Mouse (Mus musculus): ENCODE results near the gene Apbb2. TPM values are rescaled to one million over a fixed set of nuclear protein-coding genes. Genes with fewer than 3 reads are reported as not detected.

The Apbb2 gene
- polyA plus RNA-seq, 1 experiment from 2014 or later, result 28.2 TPM

DNA sequence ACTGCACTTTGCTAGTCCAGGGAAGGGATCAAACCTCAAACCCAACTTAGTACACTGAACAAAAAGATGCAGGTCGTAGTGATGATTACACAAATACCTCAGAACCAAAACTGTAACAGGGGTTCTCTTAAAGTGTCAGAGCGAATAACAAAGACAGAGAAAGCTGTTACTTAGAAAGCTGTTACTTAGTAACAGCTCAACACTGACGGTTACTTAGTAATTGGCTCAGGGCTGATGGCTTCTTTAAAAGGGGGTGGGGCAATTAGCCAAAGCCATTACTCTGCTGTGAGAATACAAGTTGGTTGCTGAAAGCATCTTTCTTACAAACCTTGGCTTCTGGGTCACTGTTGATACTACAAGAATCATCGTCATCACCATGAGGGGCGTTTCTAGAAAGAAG is 227.3 kb downstream of the Apbb2 start:
- Histone ChIP-seq H3K36me3 (no peaks in the 10 kb centered on the region), H3K27me3 (ENCODE audit: low read depth, poor library complexity, severe bottlenecking) (no peaks in the 10 kb centered on the region), H3K4me3 (no peak overlapping the region), H3K27ac (replicated peaks) (no peak overlapping the region), H3K9me3 (replicated peaks) (no peaks in the 10 kb centered on the region), H3K4me1 (peaks cover 16% of the 10 kb centered on the region)
- WGBS, result 86% methylated on average over 5 of the region's 5 CpGs
- DNase-seq (ENCODE audit: low spot score), result no peak

DNA sequence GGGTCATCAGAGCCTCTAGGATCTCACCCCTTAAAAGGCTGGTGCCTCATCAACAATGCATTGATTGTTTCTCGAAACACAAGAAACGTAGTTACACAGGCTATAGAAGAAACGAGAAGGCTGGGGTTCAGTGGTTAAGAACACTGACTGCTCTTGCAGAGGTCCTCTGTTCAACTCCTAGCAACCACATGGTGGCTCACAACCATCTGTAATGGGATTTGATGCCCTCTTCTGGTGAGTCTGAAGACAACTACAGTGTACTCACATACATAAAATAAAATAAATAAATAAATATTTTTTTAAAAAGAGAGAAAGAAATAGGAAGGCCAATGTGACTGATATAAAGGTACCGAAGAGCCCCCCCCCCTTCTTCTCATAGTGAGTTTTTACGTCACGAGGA is 228.0 kb downstream of the Apbb2 start:
- H3K36me3 ChIP-seq, result no peaks in the 10 kb centered on the region
- H3K9me3 ChIP-seq (replicated peaks), result no peaks in the 10 kb centered on the region
- WGBS, result 78% methylated on average over 6 of the region's 6 CpGs
- DNase-seq (ENCODE audit: low spot score), result no peak
- no peak overlapping the region for H3K4me3 ChIP-seq
- peaks cover 16% of the 10 kb centered on the region for H3K4me1 ChIP-seq
- H3K27ac ChIP-seq (replicated peaks), result no peak overlapping the region
- no peaks in the 10 kb centered on the region for H3K27me3 ChIP-seq (ENCODE audit: low read depth, poor library complexity, severe bottlenecking)

DNA sequence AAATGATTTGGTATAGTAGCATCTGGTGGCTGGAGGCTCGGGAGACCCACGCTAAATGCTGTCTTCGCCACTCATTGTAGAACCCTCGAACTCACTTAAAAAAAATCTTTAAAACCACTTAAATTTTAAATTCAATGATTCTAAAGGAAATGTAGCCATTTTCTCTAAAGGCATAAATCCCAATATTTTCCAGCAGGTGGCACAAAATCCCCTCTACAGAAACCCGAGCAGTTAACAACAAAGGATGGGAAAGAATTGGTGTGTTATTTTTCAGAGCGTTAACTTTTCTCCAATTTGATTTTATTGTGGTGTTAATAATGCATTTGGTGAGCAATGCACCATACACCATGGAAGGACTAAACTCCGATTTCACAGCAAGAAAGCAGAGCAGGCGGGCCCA is 231.1 kb downstream of the Apbb2 start:
- Histone ChIP-seq H3K27me3 (ENCODE audit: low read depth, poor library complexity, severe bottlenecking) (no peaks in the 10 kb centered on the region), H3K9me3 (replicated peaks) (no peaks in the 10 kb centered on the region), H3K4me1 (peaks cover 8% of the 10 kb centered on the region; the same call in 1 of the 2 replicates), H3K4me3 (no peak overlapping the region), H3K27ac (replicated peaks) (no peak overlapping the region), H3K36me3 (no peaks in the 10 kb centered on the region)
- 80% methylated on average over 8 of the region's 8 CpGs for WGBS
- no peak for DNase-seq (ENCODE audit: low spot score)

DNA sequence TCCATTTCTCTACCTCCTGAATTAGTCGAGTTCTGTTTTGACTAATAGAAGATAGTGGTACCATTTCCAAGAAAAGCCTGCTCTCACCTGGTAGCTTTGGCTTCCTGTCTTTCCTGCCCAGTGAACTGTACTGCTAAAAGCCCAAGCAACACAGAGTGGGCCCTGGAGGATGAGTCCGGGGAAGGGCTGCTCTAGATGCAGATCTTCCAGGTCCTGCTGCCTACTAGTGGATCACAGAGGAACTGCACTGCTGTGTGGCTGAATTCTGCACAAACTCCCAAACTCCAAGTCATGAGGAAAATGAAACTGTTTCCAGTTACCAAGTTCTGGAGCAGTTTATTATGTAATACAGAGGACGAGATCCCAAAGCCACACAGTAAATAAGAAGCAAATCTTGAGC is 232.9 kb downstream of the Apbb2 start:
- Histone ChIP-seq H3K27me3 (ENCODE audit: low read depth, poor library complexity, severe bottlenecking) (no peaks in the 10 kb centered on the region), H3K27ac (replicated peaks) (no peak overlapping the region), H3K36me3 (no peaks in the 10 kb centered on the region), H3K4me1 (no peaks in the 10 kb centered on the region), H3K4me3 (no peak overlapping the region), H3K9me3 (replicated peaks) (no peaks in the 10 kb centered on the region)
- peak; percentile 54 for DNase-seq (ENCODE audit: low spot score)
- 64% methylated on average over 3 of the region's 3 CpGs for WGBS

DNA sequence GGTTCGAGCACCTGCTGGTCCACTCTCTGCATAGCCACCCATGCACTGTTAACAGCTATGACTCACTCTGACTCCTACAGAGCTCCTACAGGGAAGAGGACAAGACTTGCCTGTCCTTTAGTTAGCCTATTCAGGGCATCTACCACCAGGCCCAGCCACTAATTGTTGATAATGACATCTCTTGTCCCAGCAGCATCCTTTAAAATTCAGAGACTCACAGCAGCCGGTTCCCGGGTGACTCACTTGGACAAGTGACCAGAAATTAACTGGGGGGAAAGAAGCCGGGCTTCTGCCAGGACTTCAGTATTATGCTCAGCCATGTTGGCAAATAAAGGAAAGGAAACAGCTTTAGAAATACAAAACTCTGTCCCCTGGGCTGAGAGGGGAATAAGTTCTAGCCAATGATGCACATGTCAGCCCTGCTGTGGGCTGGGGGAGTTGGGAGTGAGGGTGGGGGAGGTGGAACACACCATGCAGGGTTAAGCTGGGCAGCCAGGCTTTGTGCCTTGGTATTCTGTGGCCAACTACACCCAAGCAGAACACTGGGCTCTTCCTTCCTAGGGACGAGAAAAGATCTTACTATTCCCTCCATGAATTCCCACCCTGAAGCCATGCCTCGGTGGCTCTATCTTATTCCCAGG is 233.7 kb downstream of the Apbb2 start:
- Histone ChIP-seq H3K4me3 (no peak overlapping the region), H3K36me3 (no peaks in the 10 kb centered on the region), H3K27ac (replicated peaks) (no peak overlapping the region), H3K9me3 (replicated peaks) (no peaks in the 10 kb centered on the region), H3K27me3 (ENCODE audit: low read depth, poor library complexity, severe bottlenecking) (no peaks in the 10 kb centered on the region), H3K4me1 (no peaks in the 10 kb centered on the region)
- no peak for DNase-seq (ENCODE audit: low spot score)
- 82% methylated on average over 6 of the region's 6 CpGs for WGBS

DNA sequence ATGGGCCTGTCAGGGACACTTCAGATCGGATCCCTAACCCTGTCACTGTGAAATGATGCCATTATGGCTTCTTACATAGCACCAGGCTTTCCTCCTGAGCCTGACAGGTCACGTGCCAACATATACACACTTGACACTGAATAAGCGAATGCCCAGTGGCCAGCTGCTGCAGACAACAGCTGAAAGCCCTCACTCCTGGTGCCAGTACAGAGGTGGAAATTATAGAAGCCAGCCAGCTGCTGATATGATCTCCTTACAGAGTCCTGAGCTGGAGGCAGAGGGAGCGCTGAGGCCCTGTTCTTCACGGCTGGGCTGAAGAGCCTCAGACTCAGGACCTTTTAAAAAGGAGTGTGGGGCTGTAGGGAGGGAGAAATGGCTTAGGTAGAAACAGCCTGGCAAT is 234.5 kb downstream of the Apbb2 start:
- WGBS, result 95% methylated on average over 5 of the region's 5 CpGs
- no peaks in the 10 kb centered on the region for H3K27me3 ChIP-seq (ENCODE audit: low read depth, poor library complexity, severe bottlenecking)
- H3K36me3 ChIP-seq, result no peaks in the 10 kb centered on the region
- no peaks in the 10 kb centered on the region for H3K4me1 ChIP-seq
- no peaks in the 10 kb centered on the region for H3K9me3 ChIP-seq (replicated peaks)
- H3K4me3 ChIP-seq, result no peak overlapping the region
- no peak overlapping the region for H3K27ac ChIP-seq (replicated peaks)
- DNase-seq (ENCODE audit: low spot score), result no peak

DNA sequence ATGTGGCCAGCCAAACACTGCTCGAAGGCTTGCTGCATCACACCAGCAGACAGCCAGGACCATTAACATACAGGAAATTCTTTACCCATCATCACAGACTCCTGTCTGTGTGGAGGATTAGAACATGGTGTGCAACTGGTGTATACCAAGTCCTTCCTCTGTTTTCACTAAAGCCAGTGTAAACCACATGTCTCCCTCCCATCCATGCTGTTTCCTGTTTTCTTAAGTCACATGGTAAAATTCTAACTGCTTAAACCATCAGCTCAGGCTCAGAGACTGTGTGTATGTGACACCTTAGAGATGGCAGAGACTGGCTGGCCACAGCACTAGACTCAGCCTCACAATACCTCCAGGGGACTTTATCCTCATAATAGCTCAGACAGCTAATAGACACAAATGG is 236.5 kb downstream of the Apbb2 start:
- DNase-seq (ENCODE audit: low spot score), result no peak
- 0 out of 2 replicates have a peak, but pooled peaks cover 3% of the 10 kb centered on the region for H3K4me1 ChIP-seq
- no peak overlapping the region for H3K27ac ChIP-seq (replicated peaks)
- WGBS, result 91% methylated on average over 1 of the region's 1 CpGs
- no peaks in the 10 kb centered on the region for H3K9me3 ChIP-seq (replicated peaks)
- no peak overlapping the region for H3K4me3 ChIP-seq
- H3K36me3 ChIP-seq, result no peaks in the 10 kb centered on the region
- no peaks in the 10 kb centered on the region for H3K27me3 ChIP-seq (ENCODE audit: low read depth, poor library complexity, severe bottlenecking)

DNA sequence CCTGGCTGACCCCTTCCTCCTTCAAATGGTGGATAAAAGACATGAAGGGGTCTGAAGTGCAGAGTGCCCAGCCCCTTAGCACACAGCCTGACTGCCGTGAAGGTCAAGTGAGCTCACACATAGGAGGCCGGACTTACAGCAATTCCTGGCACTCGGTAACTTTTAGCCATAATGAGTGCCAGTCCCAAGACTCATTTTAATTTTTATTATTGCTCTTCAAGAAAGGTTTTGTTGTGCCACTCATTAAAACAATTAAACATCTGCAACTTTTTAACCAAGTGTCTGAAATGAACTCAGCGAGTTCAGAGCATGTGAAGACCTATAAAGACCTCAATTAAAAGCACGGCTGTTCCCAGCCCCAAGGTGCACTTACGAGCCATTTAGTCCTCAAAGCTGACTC is 239.6 kb downstream of the Apbb2 start:
- H3K36me3 ChIP-seq, result no peaks in the 10 kb centered on the region
- peaks cover 13% of the 10 kb centered on the region for H3K4me1 ChIP-seq
- no peaks in the 10 kb centered on the region for H3K27me3 ChIP-seq (ENCODE audit: low read depth, poor library complexity, severe bottlenecking)
- DNase-seq (ENCODE audit: low spot score), result no peak
- 92% methylated on average over 6 of the region's 6 CpGs for WGBS
- H3K4me3 ChIP-seq, result no peak overlapping the region
- no peak overlapping the region for H3K27ac ChIP-seq (replicated peaks)
- no peaks in the 10 kb centered on the region for H3K9me3 ChIP-seq (replicated peaks)

DNA sequence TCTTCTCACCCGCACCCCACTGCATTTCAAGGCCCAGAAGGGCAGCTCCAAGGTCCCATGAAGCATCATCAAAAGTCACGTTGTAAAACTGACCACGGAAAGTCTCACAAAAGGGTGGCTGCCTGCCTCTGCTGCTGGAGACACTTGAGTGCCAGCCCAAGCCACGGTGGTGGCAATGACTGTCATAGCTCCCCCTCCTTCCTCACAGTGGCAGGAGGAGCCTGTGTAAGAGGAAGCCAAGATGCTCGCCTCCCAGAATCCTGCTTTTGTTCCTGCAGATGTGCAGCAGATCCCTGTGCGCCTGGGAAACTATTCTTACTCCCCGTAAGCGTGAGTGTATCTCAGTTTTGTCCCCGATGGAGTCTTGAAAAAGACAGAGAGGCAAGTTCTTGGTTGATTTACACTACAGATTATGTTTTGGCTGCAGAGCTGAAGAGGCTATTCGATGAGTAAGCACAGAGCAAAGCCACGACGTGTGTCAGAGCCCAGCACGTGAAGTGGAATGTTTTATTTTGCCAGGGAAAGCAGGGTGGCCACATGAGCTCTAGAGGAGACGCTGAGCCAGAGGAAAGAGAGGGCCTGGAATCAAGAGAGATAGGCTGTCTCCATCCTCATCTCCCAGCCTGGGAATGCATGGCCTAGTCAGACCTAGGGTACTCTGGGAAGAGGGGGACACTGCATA is 241.9 kb downstream of the Apbb2 start:
- H3K27me3 ChIP-seq (ENCODE audit: low read depth, poor library complexity, severe bottlenecking), result no peaks in the 10 kb centered on the region
- H3K4me1 ChIP-seq, result peaks cover 27% of the 10 kb centered on the region
- H3K27ac ChIP-seq (replicated peaks), result peak overlapping the region; percentile 20; the same call in 1 of the 2 replicates
- no peak for DNase-seq (ENCODE audit: low spot score)
- no peaks in the 10 kb centered on the region for H3K9me3 ChIP-seq (replicated peaks)
- 83% methylated on average over 14 of the region's 14 CpGs for WGBS
- no peak overlapping the region for H3K4me3 ChIP-seq
- H3K36me3 ChIP-seq, result no peaks in the 10 kb centered on the region

DNA sequence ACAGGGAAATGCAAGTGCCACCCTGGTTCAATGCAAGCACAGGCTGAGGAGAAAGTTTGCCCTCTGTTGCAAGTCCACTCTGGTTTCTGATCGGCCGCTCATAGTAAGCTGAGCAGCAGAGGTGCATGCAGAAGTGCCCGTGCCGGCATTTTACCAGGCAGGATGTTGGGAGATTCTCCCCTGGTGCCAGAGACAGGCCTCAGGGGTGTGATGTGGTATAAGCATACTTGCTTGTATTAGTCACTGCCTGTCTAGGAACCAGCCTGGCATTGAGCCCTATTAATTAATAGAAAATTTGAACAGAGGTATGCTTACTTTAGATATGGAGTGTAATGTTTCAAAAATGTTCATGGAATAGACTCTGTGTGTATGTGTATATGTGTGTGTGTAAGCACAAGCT is 244.2 kb downstream of the Apbb2 start:
- Histone ChIP-seq H3K27me3 (ENCODE audit: low read depth, poor library complexity, severe bottlenecking) (no peaks in the 10 kb centered on the region), H3K36me3 (no peaks in the 10 kb centered on the region), H3K4me3 (no peak overlapping the region), H3K9me3 (replicated peaks) (no peaks in the 10 kb centered on the region), H3K27ac (replicated peaks) (0 out of 2 replicates have a peak overlapping the region, but pooled peaks have one; percentile 39), H3K4me1 (peaks cover 27% of the 10 kb centered on the region)
- 94% methylated on average over 4 of the region's 4 CpGs for WGBS
- no peak for DNase-seq (ENCODE audit: low spot score)

DNA sequence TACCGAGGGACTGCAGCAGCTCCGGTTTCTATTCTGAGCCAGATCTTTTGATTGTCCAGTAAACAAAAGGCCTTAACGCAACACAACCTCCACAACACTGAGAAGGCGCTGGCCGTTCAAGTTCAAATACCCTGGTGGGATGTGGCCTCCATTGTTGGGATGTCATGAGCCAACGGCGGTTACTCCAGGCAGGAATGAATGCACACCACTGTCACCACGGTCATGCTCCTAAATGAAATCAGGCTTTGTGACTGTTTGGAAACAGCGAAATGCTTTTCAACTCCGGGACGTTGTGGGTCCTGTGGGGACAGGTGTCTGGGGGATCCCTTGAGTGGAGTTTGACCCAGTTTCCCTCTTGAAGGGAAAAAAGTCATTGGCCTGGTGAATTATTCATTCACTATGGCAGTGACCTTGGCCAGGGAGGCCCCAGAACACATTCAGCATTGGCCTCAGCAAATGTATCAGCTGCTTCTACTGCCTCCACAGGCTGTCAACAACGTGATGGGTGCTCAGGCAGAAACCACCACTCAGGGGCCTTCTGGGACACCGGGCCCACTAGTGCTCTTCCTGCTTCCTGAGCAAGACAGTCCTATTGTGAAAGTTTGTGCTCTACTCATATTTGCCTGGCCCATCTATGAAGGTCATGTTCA is 244.9 kb downstream of the Apbb2 start:
- Histone ChIP-seq H3K27me3 (ENCODE audit: low read depth, poor library complexity, severe bottlenecking) (no peaks in the 10 kb centered on the region), H3K9me3 (replicated peaks) (no peaks in the 10 kb centered on the region), H3K4me3 (no peak overlapping the region), H3K36me3 (no peaks in the 10 kb centered on the region), H3K27ac (replicated peaks) (peak overlapping the region; percentile 39), H3K4me1 (peaks cover 27% of the 10 kb centered on the region)
- peak; percentile 25 for DNase-seq (ENCODE audit: low spot score)
- WGBS, result 64% methylated on average over 13 of the region's 13 CpGs

DNA sequence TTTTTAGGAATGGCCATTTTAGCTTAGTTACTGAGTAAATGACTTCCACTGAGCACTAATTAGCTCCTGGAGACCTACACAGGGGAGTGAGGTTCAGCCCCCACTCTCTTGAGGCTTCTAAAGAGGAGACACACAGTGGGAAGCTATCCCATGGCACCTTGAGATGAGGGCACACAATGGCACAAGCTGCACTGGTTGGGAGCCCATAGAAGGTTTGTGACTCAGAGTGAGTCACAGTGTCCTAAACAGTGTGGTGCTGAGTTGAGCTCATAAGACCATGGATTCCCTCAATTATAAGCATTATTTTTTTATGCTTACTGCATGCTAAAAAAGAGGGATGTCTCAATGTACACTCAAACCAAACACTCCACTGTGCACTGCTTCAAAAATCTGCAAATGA is 247.5 kb downstream of the Apbb2 start:
- DNase-seq (ENCODE audit: low spot score), result no peak
- Histone ChIP-seq H3K27ac (replicated peaks) (no peak overlapping the region), H3K9me3 (replicated peaks) (no peaks in the 10 kb centered on the region), H3K36me3 (no peaks in the 10 kb centered on the region), H3K4me1 (peaks cover 27% of the 10 kb centered on the region), H3K4me3 (no peak overlapping the region), H3K27me3 (ENCODE audit: low read depth, poor library complexity, severe bottlenecking) (no peaks in the 10 kb centered on the region)

DNA sequence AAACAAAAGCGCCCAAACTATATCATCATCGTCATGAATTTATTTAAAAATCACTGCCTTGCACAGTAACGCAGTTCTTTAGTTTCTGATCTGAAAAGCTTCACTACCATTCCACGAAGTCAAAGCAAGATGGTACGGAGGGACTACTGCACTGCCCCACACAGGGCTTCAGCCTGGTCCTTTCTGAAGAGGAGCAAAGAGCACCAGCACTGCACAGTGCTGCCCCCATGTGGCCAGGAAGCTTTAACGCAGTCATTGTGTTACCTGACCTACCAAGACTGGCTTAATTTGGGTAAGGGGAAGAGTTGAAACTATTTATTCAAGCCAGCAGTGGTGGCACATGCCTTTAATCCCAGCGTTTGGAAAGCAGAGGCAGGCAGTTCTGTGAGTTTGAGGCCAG is 249.6 kb downstream of the Apbb2 start:
- Histone ChIP-seq H3K27me3 (ENCODE audit: low read depth, poor library complexity, severe bottlenecking) (no peaks in the 10 kb centered on the region), H3K4me1 (peaks cover 25% of the 10 kb centered on the region), H3K9me3 (replicated peaks) (no peaks in the 10 kb centered on the region), H3K36me3 (no peaks in the 10 kb centered on the region), H3K4me3 (no peak overlapping the region), H3K27ac (replicated peaks) (no peak overlapping the region)
- 46% methylated on average over 7 of the region's 7 CpGs for WGBS
- DNase-seq (ENCODE audit: low spot score), result peak; percentile 62

All from midbrain, embryonic 10.5 days (tissue).